Mouse (Mus musculus) brain, embryonic 14.5 days (tissue): Measurements from ENCODE around the gene Olfr338.
"Not testable (repeated sequence)": the region's sequence is repeated elsewhere in the genome, so short reads cannot be mapped to it uniquely, and the experiment has no call there.

Source experiments
- CTCF ChIP-seq: fragments of 200-500 bp; IDR thresholded peaks from 2 replicates; pipeline ENCODE4 v1.5.1; 2012; ENCODE audit warnings: inconsistent platforms, mild to moderate bottlenecking, moderate library complexity, borderline replicate concordance; ENCODE audit not compliant: insufficient read depth, insufficient read length; ENCODE audit errors: extremely low read depth
- POLR2A ChIP-seq: fragments of 200-500 bp; IDR thresholded peaks from 2 replicates; pipeline ENCODE4 v1.6.1; 2012; ENCODE audit warnings: mild to moderate bottlenecking, inconsistent platforms, borderline replicate concordance; ENCODE audit not compliant: poor library complexity, insufficient read depth, insufficient read length, severe bottlenecking; ENCODE audit errors: extremely low read depth

GRCm38 (mm10) chr2:36415174-36415573, 41.9 kb downstream of the Olfr338 start:
- TF ChIP-seq CTCF, POLR2A: not testable (repeated sequence)
